Mouse (Mus musculus) MEL (cell line): ENCODE measurements around the gene Pdk2. TPM values are rescaled to one million over a fixed set of nuclear protein-coding genes. Genes with fewer than 3 reads are reported as not detected.

Experiments used
- DNase-seq: peaks from one replicate; pipeline ENCODE4 v3.0.0; 2011; ENCODE audit warnings: low read depth, low spot score
- H3K27ac ChIP-seq: 2 replicates; pipeline ENCODE4 v1.5.1; 2012; ENCODE audit warnings: low read depth, mild to moderate bottlenecking, control low read depth, low read length, moderate library complexity; ENCODE audit not compliant: control insufficient read depth
- H3K27me3 ChIP-seq, 2 experiments: fragments of 150-350 bp in 1 of 2; sonication (generic) in 1 of 2; 2 replicates each; pipeline ENCODE4 v1.6.1; 2012; ENCODE audit warnings: low read length in 2 of 2, mild to moderate bottlenecking in 2 of 2, improper control_type of control experiment in 1 of 2, moderate library complexity in 1 of 2; ENCODE audit not compliant: insufficient read depth in 2 of 2, control insufficient read depth in 1 of 2
- H3K36me3 ChIP-seq, 2 experiments: 2 replicates each; pipeline ENCODE4 v1.6.1; 2012 to 2014; ENCODE audit warnings: low read length in 2 of 2, improper control_type of control experiment in 1 of 2, inconsistent platforms in 1 of 2, mild to moderate bottlenecking in 1 of 2; ENCODE audit not compliant: insufficient read depth in 2 of 2, control insufficient read depth in 1 of 2
- H3K4me1 ChIP-seq, 2 experiments: fragments of 150-350 bp in 1 of 2; sonication (generic) in 1 of 2; 2 replicates each; pipeline ENCODE4 v1.6.1; 2012; ENCODE audit warnings: low read length in 2 of 2, improper control_type of control experiment in 1 of 2, mild to moderate bottlenecking in 1 of 2; ENCODE audit not compliant: insufficient read depth in 2 of 2, control insufficient read depth in 1 of 2
- H3K4me3 ChIP-seq, 2 experiments: fragments of 150-350 bp in 1 of 2; sonication (generic) in 1 of 2; 2 replicates each; pipeline ENCODE4 v1.5.1; 2012; ENCODE audit warnings: low read depth in 2 of 2, low read length in 2 of 2, mild to moderate bottlenecking in 2 of 2, moderate library complexity in 2 of 2, control low read depth in 1 of 2, improper control_type of control experiment in 1 of 2; ENCODE audit not compliant: control insufficient read depth in 1 of 2, insufficient read depth in 1 of 2
- H3K79me2 ChIP-seq: 2 replicates; pipeline ENCODE4 v1.6.1; 2012; ENCODE audit warnings: mild to moderate bottlenecking, low read length, moderate library complexity; ENCODE audit not compliant: control insufficient read depth, poor library complexity, insufficient read depth
- H3K9ac ChIP-seq: 2 replicates; pipeline ENCODE4 v1.6.1; 2012; ENCODE audit warnings: low read depth, mild to moderate bottlenecking, control low read depth, low read length, moderate library complexity; ENCODE audit not compliant: control insufficient read depth, poor library complexity, severe bottlenecking
- H3K9me3 ChIP-seq: fragments of 150-350 bp; sonication (generic); replicated peaks from 2 replicates; pipeline ENCODE4 v1.6.1; 2012; ENCODE audit warnings: mild to moderate bottlenecking, low read length, improper control_type of control experiment, moderate library complexity; ENCODE audit not compliant: insufficient read depth
- CHD1 ChIP-seq: IDR thresholded peaks from 2 replicates; pipeline ENCODE4 v1.6.1; 2012; ENCODE audit warnings: low read depth, mild to moderate bottlenecking, inconsistent platforms, low read length, improper control_type of control experiment
- CHD2 ChIP-seq: IDR thresholded peaks from 2 replicates; pipeline ENCODE4 v1.6.1; 2011; ENCODE audit warnings: low read length, improper control_type of control experiment
- ELF1 ChIP-seq: IDR thresholded peaks from 2 replicates; pipeline ENCODE4 v1.6.1; 2014; ENCODE audit warnings: low read depth, mild to moderate bottlenecking, inconsistent platforms, low read length, improper control_type of control experiment, moderate library complexity
- ETS1 ChIP-seq: IDR thresholded peaks from 2 replicates; pipeline ENCODE4 v1.6.1; 2012; ENCODE audit warnings: low read depth, mild to moderate bottlenecking, inconsistent platforms, low read length, improper control_type of control experiment, moderate library complexity
- GABPA ChIP-seq: IDR thresholded peaks from 2 replicates; pipeline ENCODE4 v1.6.1; 2012; ENCODE audit warnings: low read depth, mild to moderate bottlenecking, inconsistent platforms, low read length, improper control_type of control experiment, moderate library complexity
- GATA1 ChIP-seq: IDR thresholded peaks from 2 replicates; pipeline ENCODE4 v1.6.1; 2011; ENCODE audit warnings: low read depth, low read length, improper control_type of control experiment
- HCFC1 ChIP-seq: IDR thresholded peaks from 2 replicates; pipeline ENCODE4 v1.6.1; 2012; ENCODE audit warnings: low read depth, mild to moderate bottlenecking, inconsistent platforms, low read length, improper control_type of control experiment, moderate library complexity
- JUND ChIP-seq: IDR thresholded peaks from 2 replicates; pipeline ENCODE4 v1.6.1; 2011; ENCODE audit warnings: low read depth, mild to moderate bottlenecking, improper control_type of control experiment, low read length
- KAT2A ChIP-seq: conservative IDR thresholded peaks from 2 replicates; pipeline ENCODE4 v1.6.1; 2012; ENCODE audit warnings: low read depth, low read length, improper control_type of control experiment, inconsistent platforms
- MAFK ChIP-seq: IDR thresholded peaks from 2 replicates; pipeline ENCODE4 v1.6.1; 2011; ENCODE audit warnings: low read depth, mild to moderate bottlenecking, low read length, improper control_type of control experiment, borderline replicate concordance
- MAX ChIP-seq: IDR thresholded peaks from 2 replicates; pipeline ENCODE4 v1.6.1; 2011; ENCODE audit warnings: low read length, improper control_type of control experiment
- MAZ ChIP-seq: IDR thresholded peaks from 2 replicates; pipeline ENCODE4 v1.6.1; 2012; ENCODE audit warnings: low read depth, mild to moderate bottlenecking, inconsistent platforms, low read length, improper control_type of control experiment
- MXI1 ChIP-seq: IDR thresholded peaks from 2 replicates; pipeline ENCODE4 v1.6.1; 2011; ENCODE audit warnings: mild to moderate bottlenecking, low read depth, low read length, improper control_type of control experiment
- MYB ChIP-seq: IDR thresholded peaks from 2 replicates; pipeline ENCODE4 v1.6.1; 2011; ENCODE audit warnings: mild to moderate bottlenecking, low read depth, low read length, improper control_type of control experiment
- NELFE ChIP-seq: IDR thresholded peaks from 2 replicates; pipeline ENCODE4 v1.6.1; 2011; ENCODE audit warnings: low read depth, low read length, improper control_type of control experiment
- POLR2A ChIP-seq, 2 experiments: IDR thresholded peaks; 2 replicates each; pipeline ENCODE4 v1.6.1; 2011 to 2012; ENCODE audit warnings: low read length in 2 of 2, mild to moderate bottlenecking in 2 of 2, control low read depth in 1 of 2, improper control_type of control experiment in 1 of 2, low read depth in 1 of 2, moderate library complexity in 1 of 2; ENCODE audit not compliant: control insufficient read depth in 1 of 2, insufficient read depth in 1 of 2, poor library complexity in 1 of 2
- POLR2AphosphoS2 ChIP-seq: IDR thresholded peaks from 2 replicates; pipeline ENCODE4 v1.6.1; 2011; ENCODE audit warnings: low read length, improper control_type of control experiment
- RAD21 ChIP-seq: IDR thresholded peaks from 2 replicates; pipeline ENCODE4 v1.6.1; 2011; ENCODE audit warnings: mild to moderate bottlenecking, low read depth, low read length, improper control_type of control experiment
- RCOR1 ChIP-seq: IDR thresholded peaks from 2 replicates; pipeline ENCODE4 v1.6.1; 2012; ENCODE audit warnings: low read depth, mild to moderate bottlenecking, inconsistent platforms, low read length, improper control_type of control experiment
- SIN3A ChIP-seq: IDR thresholded peaks from 2 replicates; pipeline ENCODE4 v1.6.1; 2012; ENCODE audit warnings: low read length, improper control_type of control experiment, inconsistent platforms
- SMC3 ChIP-seq: IDR thresholded peaks from 2 replicates; pipeline ENCODE4 v1.6.1; 2011; ENCODE audit warnings: low read depth, low read length, improper control_type of control experiment
- TBP ChIP-seq: IDR thresholded peaks from 2 replicates; pipeline ENCODE4 v1.8.0; 2011; ENCODE audit warnings: low read depth, low read length, improper control_type of control experiment
- TCF12 ChIP-seq: IDR thresholded peaks from 2 replicates; pipeline ENCODE4 v1.6.1; 2014; ENCODE audit warnings: low read depth, mild to moderate bottlenecking, inconsistent platforms, low read length, improper control_type of control experiment, moderate library complexity
- USF2 ChIP-seq, 2 experiments: IDR thresholded peaks; 2 replicates each; pipeline ENCODE4 v1.6.1; 2011 to 2012; ENCODE audit warnings: improper control_type of control experiment in 2 of 2, low read length in 2 of 2, borderline replicate concordance in 1 of 2, inconsistent platforms in 1 of 2, low read depth in 1 of 2, mild to moderate bottlenecking in 1 of 2; ENCODE audit not compliant: insufficient read depth in 1 of 2
- ZC3H11A ChIP-seq: IDR thresholded peaks from 2 replicates; pipeline ENCODE4 v1.6.1; 2012; ENCODE audit warnings: low read depth, mild to moderate bottlenecking, inconsistent platforms, low read length, improper control_type of control experiment
- ZKSCAN1 ChIP-seq: IDR thresholded peaks from 2 replicates; pipeline ENCODE4 v1.6.1; 2012; ENCODE audit warnings: low read depth, mild to moderate bottlenecking, inconsistent platforms, low read length, improper control_type of control experiment, moderate library complexity
- ZMIZ1 ChIP-seq: IDR thresholded peaks from 2 replicates; pipeline ENCODE4 v1.6.1; 2012; ENCODE audit warnings: low read depth, mild to moderate bottlenecking, inconsistent platforms, low read length, improper control_type of control experiment, moderate library complexity
- ZNF384 ChIP-seq: IDR thresholded peaks from 2 replicates; pipeline ENCODE4 v1.6.1; 2012; ENCODE audit warnings: low read depth, mild to moderate bottlenecking, inconsistent platforms, low read length, improper control_type of control experiment
- polyA plus RNA-seq, 2 experiments: library from polyadenylated mRNA; stranded (reverse) in 1 of 2; unstranded in 1 of 2; fragments of >175 nt in 1 of 2; fragments of >200 nt in 1 of 2; gene quantifications; 2 replicates each; pipeline versions ENCODE4 v1.2.1 to v1.2.4; 2012; ENCODE audit warnings: low replicate concordance in 2 of 2, low read depth in 1 of 2; ENCODE audit not compliant: insufficient read length in 2 of 2, insufficient read depth in 1 of 2, missing spikeins in 1 of 2
- total RNA-seq: library from RNA; depleted of rRNA; stranded (reverse); fragments of 300-350 nt; gene quantifications from 2 replicates; pipeline ENCODE4 v1.2.3, GENCODE M21; 2012

Pdk2 gene
- total and polyA plus RNA-seq, 3 experiments: 0.81 to 8.0 TPM; not detected in 1

- TF ChIP-seq ZMIZ1: no peak; the same call in 1 of the 2 replicates
- no peak for TF ChIP-seq GABPA
- TF ChIP-seq CHD2: no peak
- no peak for TF ChIP-seq MAX
- no peak for TF ChIP-seq GATA1
- peak; percentile 78; the same call in 1 of the 2 replicates for TF ChIP-seq SIN3A
- peak; percentile 19 to 47; a peak in 1 of 4 replicates for TF ChIP-seq POLR2A (IDR thresholded peaks at IDR 0.05; ENCODE audit: control insufficient read depth in 1 of 2, insufficient read depth in 1 of 2, low read depth in 1 of 2, low read length in 2 of 2, poor library complexity in 1 of 2)
- TF ChIP-seq JUND: no peak
- TF ChIP-seq ZNF384: no peak
- no peak; the same call in 1 of the 2 replicates for TF ChIP-seq CHD1
- TF ChIP-seq SMC3: no peak
- no peak for TF ChIP-seq USF2 (IDR thresholded peaks at IDR 0.05; ENCODE audit: borderline replicate concordance in 1 of 2, insufficient read depth in 1 of 2, low read depth in 1 of 2, low read length in 2 of 2)
- no peak for TF ChIP-seq KAT2A
- TF ChIP-seq, all 39 proteins: peak for 11
Observed at GRCm38 (mm10) chr11:95009629-95010014, 31.5 kb downstream of the Pdk2 start, which contains the start of gene Samd14 (continued).

GRCm38 (mm10) chr11:95008661-95009628 lies 32.2 kb downstream of the Pdk2 start:
- Histone ChIP-seq H3K27me3 (no peaks in the 10 kb centered on the region), H3K36me3 (peaks cover 0 to 43% of the 10 kb centered on the region in 2 experiments; a peak in 2 of 4 replicates), H3K9me3 (no peaks in the 10 kb centered on the region), H3K4me3 (peak overlapping the region; percentile 70 to 80), H3K4me1 (peaks cover 8 to 59% of the 10 kb centered on the region in 2 experiments), H3K27ac (peak overlapping the region; percentile 74), H3K79me2 (peaks cover 25% of the 10 kb centered on the region), H3K9ac (peak overlapping the region; percentile 91)
- DNase-seq: peak; percentile 82
- TF ChIP-seq ETS1 (0 out of 2 replicates have a peak, but pooled peaks have one; percentile 44), ZKSCAN1 (no peak), ELF1 (peak; percentile 62), MAFK (no peak), TBP (peak; percentile 91), ZC3H11A (no peak; the same call in 1 of the 2 replicates), MAZ (peak; percentile 68), POLR2A (IDR thresholded peaks at IDR 0.05; ENCODE audit: control insufficient read depth in 1 of 2, insufficient read depth in 1 of 2, low read depth in 1 of 2, low read length in 2 of 2, poor library complexity in 1 of 2) (peak in 1 of 2 experiments; percentile 64; a peak in 2 of 4 replicates), POLR2AphosphoS2 (peak; percentile 0; the same call in 1 of the 2 replicates), MAX (0 out of 2 replicates have a peak, but pooled peaks have one; percentile 33), USF2 (IDR thresholded peaks at IDR 0.05; ENCODE audit: borderline replicate concordance in 1 of 2, insufficient read depth in 1 of 2, low read depth in 1 of 2, low read length in 2 of 2) (no peak), HCFC1 (peak; percentile 65), RAD21 (no peak), MYB (no peak; the same call in 1 of the 2 replicates), CHD1 (peak; percentile 87; the same call in 1 of the 2 replicates), ZMIZ1 (peak; percentile 47; the same call in 1 of the 2 replicates), TCF12 (no peak), SMC3 (no peak), MXI1 (peak; percentile 84), SIN3A (peak; percentile 76; the same call in 1 of the 2 replicates), NELFE (peak; percentile 14; the same call in 1 of the 2 replicates), RCOR1 (peak; percentile 32; the same call in 1 of the 2 replicates)
- TF ChIP-seq, all 39 proteins: peak for 14
